Mouse (Mus musculus): ENCODE measurements around the gene Trim42. TPM values are rescaled to one million over a fixed set of nuclear protein-coding genes. Genes with fewer than 3 reads are reported as not detected.

The Trim42 gene
- total RNA-seq (2023): not detected

DNA sequence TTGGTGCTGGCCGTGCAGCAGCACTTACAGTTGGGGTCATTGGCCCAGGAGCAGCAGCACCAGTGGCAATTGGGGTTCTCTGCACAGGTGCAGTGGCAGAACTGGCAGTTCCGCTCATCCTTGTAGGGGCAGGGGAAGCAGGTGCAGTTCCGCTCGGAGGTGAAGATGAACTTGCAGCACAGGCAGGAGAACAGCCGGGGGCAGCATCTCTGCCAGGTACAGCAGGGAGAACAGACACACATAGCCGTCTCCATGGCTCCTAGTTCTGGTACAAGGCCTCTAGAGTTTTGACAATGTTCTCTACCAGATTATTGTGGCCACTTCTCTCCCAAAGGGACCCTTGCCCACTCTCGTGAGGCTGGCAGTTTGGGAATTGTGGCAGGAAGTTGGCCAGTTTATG lies at the start of gene Trim42:
TSS of gene Trim42 (minus strand) at position 368 of the 400 bp plus-strand sequence.

